Mouse (Mus musculus) adrenal gland, adult 2 months (tissue): ENCODE measurements around the gene Pla2g2f. TPM values are rescaled to one million over a fixed set of nuclear protein-coding genes. Genes with fewer than 3 reads are reported as not detected.

Source experiments
- DNase-seq: peaks from one replicate; pipeline ENCODE4 v3.0.0; 2021
- long read RNA-seq: library from polyadenylated mRNA; stranded (forward); transcript quantifications from one replicate; pipeline ENCODE4 v2.0.0, GENCODE M21; 2021
- polyA plus RNA-seq: library from polyadenylated mRNA; depleted of rRNA; stranded (reverse); fragments of >200 nt; gene quantifications from 2 replicates; pipeline ENCODE4 v1.2.3, GENCODE M21; 2012; rRNA removed
- total RNA-seq, 2 experiments: library from RNA; stranded (reverse); gene quantifications; 2 replicates each; pipeline ENCODE4 v1.2.3; 2021

Gene Pla2g2f
- 10 to 100 TPM; 20.6 to 34.4 TPM for total RNA-seq
- polyA plus RNA-seq, result 54.0 and 67.7 TPM in 2 replicates
- long read RNA-seq, transcript Pla2g2f-201 (5 exons, 2,465 nt), result major isoform, 15 of 21 reads
- long read RNA-seq, partial matches to known transcripts, result 0 of 21 reads
- long read RNA-seq, other reads (novel, unspliced or antisense), result 6 of 21 reads

- peak; percentile 55 for DNase-seq
These were observed at the start of gene Pla2g2f for GRCm38 (mm10) chr4:138757416-138757815. Gene Pla2g2f, minus strand, starts transcription at chr4:138757626.

DNA sequence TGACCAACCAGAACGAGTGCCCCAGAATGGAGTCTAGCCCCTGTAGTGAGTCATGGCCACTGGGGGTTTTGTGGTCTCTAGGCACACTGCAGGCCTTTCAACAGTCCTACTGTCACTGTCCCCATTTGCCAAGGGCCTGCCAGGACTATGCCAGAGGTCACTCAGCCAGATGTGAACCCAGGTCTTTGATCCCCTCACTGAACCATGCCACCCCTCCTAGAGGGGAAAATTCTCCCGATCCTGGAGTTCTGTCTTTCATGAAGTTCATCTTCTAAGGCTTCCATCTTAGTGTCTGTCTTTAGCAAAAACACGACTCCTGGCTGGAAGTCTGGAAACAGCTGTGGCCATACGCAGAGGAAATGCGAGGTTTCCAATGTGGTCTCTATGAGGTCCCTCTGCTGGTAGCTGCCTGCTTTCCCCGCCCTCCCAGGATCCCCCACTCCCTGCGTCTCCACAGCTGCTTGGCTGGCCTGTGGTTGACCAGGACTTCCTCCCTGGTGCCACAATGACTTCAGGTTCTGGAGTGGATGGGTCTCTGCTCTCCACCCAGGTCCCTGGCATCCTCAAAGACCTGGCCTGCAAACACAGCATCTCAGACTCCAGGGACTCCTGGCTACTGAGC lies 49.6 kb upstream of the Pla2g2f start:
- DNase-seq, result no peak

- DNase-seq, result no peak
These were observed 48.7 kb upstream of the Pla2g2f start for GRCm38 (mm10) chr4:138806160-138806559.

DNA sequence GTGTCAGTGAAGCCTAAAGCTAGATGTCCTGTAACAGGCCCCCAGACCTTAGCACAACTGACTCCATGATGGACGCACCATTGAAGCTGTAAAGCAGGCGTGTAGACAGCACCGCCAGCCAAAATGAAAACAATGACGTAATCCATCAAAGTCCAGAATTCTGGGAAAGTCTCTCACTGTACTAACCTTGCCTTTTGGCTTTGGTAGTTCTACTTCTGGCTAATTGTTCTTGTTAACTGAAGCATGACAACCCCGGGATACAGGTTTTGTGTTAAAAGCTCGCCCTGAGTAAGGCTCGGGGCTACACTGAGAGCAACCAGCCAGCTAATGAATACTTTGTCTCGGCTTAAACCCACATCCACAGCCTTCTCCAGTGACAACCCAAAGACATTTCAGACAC lies 47.8 kb upstream of the Pla2g2f start:
- DNase-seq, result no peak

DNA sequence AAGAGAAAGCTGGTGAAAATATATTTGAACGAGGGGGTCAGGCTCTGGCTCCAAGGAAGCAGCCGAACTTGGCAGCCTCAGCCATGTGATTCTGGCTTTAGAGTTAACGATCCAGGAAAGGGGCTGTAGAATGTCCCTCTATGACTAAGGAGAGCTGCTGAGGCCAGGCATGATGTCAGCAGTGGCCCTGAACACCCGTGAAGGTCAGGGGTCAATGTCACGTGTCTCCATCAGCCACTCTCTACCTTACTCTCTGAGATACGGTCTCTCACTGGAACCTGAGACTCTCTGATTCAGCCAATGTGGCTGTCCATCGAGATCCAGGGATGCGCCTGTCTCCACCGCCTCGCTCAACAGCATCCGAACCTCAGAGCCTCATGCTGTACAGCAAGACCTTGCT lies 45.5 kb upstream of the Pla2g2f start:
- peak; percentile 47 for DNase-seq

DNA sequence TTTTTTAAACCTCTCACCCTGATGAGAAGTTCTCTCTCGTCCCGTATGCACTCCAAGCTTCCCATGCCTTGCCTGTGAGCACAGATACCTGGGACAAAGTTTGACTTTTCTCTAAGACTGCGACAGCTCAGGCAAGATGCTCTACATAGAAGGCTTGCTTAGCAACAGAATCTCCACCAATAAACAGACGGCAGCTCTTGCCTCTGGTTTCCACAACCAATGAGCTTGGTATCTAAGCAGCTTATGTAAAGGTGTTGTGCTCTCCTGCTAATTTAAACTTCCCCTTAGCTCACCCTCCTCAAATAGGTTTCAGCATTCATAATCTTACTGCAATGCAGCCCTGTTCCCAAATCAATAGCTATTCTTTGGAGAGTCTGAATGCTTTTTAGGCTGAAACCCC lies 44.2 kb upstream of the Pla2g2f start:
- DNase-seq, result no peak

GRCm38 (mm10) chr4:138800134-138800744 lies 42.8 kb upstream of the Pla2g2f start:
- DNase-seq, result no peak

DNA sequence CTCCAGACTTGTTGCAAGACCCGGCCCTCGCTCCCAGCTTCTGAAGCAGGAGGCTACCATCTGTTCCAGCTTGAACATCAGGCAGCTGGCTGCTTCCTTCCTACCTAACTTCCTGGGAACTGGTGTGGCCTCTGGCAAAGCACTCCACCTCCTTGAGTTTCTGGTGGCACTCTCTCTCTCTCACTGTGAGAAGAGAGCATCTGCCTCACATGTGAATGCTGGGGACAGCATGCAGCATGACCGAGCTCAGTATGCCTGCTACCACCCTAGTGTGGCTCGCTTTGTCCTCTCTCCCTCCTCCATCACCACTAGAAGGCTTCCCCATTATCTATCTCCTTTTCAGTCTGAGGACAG lies 39.8 kb upstream of the Pla2g2f start:
- no peak for DNase-seq

- no peak for DNase-seq
These were observed 39.2 kb upstream of the Pla2g2f start for GRCm38 (mm10) chr4:138796513-138797216.

- DNase-seq, result no peak
These were observed 36.9 kb upstream of the Pla2g2f start for GRCm38 (mm10) chr4:138794344-138794743.

GRCm38 (mm10) chr4:138793276-138793675 lies 35.9 kb upstream of the Pla2g2f start:
- peak; percentile 43 for DNase-seq

- DNase-seq, result no peak
These were observed 35.2 kb upstream of the Pla2g2f start for GRCm38 (mm10) chr4:138792599-138792998.

- DNase-seq, result no peak
These were observed 34.0 kb upstream of the Pla2g2f start for GRCm38 (mm10) chr4:138791452-138791851.

DNA sequence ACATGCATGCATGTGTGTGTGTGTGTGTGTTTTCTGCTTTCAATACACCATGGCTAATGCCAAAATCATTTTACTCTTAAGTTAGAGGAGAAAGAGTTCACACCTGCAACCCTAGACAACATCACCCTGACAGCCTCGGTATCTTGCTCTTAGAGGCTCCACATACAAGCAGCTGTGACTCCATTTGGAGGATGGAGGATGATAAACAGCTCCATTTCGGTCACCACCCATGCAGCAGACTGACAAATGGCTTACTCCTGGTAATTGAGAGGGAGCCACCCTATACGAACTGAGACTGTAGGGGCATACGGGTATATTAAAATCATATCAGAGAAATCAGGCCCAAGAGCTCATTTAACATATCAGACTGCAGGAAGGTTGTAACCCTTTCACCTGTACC lies 31.0 kb upstream of the Pla2g2f start:
- no peak for DNase-seq

DNA sequence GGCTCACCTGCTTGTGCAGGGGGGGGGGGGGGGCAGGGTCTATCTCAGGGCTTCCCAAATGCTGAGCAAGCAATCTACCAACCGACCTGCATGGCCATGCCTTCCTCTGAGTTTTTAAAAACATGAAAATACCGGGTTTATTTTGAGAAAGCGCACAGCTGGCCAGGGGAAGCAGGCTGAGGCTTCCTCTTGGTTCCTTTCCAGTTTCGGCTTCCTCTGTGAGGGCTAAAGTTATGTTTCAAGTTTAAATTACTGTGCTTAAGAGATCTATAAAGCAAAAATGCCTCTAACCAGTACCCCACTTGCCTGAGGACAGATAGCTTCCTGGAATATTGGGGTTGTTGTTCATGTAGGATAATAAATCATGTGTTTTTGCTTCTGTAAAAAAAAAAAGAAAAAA lies 28.7 kb upstream of the Pla2g2f start:
- no peak for DNase-seq

GRCm38 (mm10) chr4:138785721-138786120 lies 28.3 kb upstream of the Pla2g2f start:
- DNase-seq, result no peak

GRCm38 (mm10) chr4:138782098-138782497 lies 24.7 kb upstream of the Pla2g2f start:
- DNase-seq, result peak; percentile 47

DNA sequence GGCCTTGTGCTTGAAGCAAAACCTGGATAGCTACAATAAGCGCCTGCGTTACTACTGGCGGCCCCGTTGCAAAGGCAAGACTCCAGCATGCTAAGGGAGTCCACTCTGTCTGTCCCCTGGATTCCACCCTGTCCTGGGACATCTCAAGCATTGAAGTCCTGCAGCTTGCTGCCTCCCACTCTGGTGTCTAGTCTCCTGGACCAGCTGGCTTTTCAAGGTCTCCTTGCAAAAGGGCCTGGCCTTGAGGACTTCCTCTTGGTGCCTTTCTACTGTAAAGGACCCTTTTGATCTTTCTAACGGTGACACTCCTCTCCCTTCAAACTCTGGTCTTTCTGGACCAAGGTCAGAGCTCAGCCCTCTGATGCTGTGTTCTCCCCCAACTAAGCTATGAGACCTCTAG lies 22.9 kb upstream of the Pla2g2f start:
- DNase-seq, result peak; percentile 41

- DNase-seq, result peak; percentile 24
These were observed 20.3 kb upstream of the Pla2g2f start for GRCm38 (mm10) chr4:138777417-138778407.

DNA sequence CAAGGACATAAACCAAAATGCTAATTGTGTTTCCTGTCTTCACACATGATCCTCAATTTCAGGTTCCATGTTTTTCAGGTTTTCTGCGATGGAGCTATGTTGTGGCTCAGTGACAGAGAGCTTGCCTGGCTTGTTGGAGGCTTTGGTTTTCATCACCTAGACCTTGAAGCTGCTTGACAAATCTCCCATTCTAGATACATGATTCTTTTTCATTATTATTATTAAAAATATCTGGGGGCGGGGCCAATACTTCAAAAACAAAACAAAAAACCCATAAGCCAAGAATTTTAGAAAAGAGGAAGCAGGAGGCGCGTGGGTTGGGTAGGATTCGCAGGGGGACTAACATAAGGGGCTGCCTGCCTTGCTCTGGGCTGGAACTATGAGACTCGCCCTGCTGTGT lies 18.0 kb upstream of the Pla2g2f start, which contains the start of gene Pla2g2d:
Pla2g2d (plus strand) TSS at position 301 of the 400 bp plus-strand sequence.
- DNase-seq, result no peak

- no peak for DNase-seq
These were observed 15.0 kb upstream of the Pla2g2f start for GRCm38 (mm10) chr4:138772386-138772785.

GRCm38 (mm10) chr4:138771970-138772369 lies 14.5 kb upstream of the Pla2g2f start:
- no peak for DNase-seq
